Mouse (Mus musculus) stomach, embryonic 14.5 days (tissue): ENCODE data around the gene Lcat. TPM values are rescaled to one million over a fixed set of nuclear protein-coding genes. Genes with fewer than 3 reads are reported as not detected.

Experiments used
- ATAC-seq: fragments of 200-750 bp; cut with Nextera tagmentation; 2 replicates; pipeline ENCODE4 v1.8.0; 2017; ENCODE audit warnings: low read depth, moderate TSS enrichment; ENCODE audit not compliant: insufficient number of reproducible peaks, insufficient read depth, low FRiP score
- H3K27ac ChIP-seq: fragments of 300-500 bp; sonication (generic); 2 replicates; pipeline ENCODE4 v1.5.1; 2014; ENCODE audit warnings: mild to moderate bottlenecking, low read length, moderate library complexity, mixed read lengths
- H3K27me3 ChIP-seq: fragments of 300-500 bp; sonication (generic); 2 replicates; pipeline ENCODE4 v1.6.1; 2014; ENCODE audit warnings: low read length, control low read depth, mixed read lengths; ENCODE audit not compliant: control insufficient read depth, insufficient read depth
- H3K36me3 ChIP-seq: fragments of 300-500 bp; sonication (generic); 2 replicates; pipeline ENCODE4 v1.6.1; 2014; ENCODE audit warnings: mild to moderate bottlenecking, control low read depth, low read length, moderate library complexity, mixed read lengths; ENCODE audit not compliant: control insufficient read depth, insufficient read depth
- H3K4me1 ChIP-seq: fragments of 300-500 bp; sonication (generic); 2 replicates; pipeline ENCODE4 v1.6.1; 2014; ENCODE audit warnings: low read length, control low read depth, mixed read lengths; ENCODE audit not compliant: control insufficient read depth, insufficient read depth
- H3K4me2 ChIP-seq: fragments of 300-500 bp; sonication (generic); replicated peaks from 2 replicates; pipeline ENCODE4 v1.6.1; 2014; ENCODE audit warnings: low read depth, low read length, control low read depth
- H3K4me3 ChIP-seq: fragments of 300-500 bp; sonication (generic); 2 replicates; pipeline ENCODE4 v1.5.1; 2014; ENCODE audit warnings: low read depth, low read length, control low read depth
- H3K9ac ChIP-seq: fragments of 300-500 bp; sonication (generic); replicated peaks from 2 replicates; pipeline ENCODE4 v1.6.1; 2014; ENCODE audit warnings: low read depth, mild to moderate bottlenecking, control low read depth, low read length, moderate library complexity, mixed read lengths
- H3K9me3 ChIP-seq: fragments of 300-500 bp; sonication (generic); 2 replicates; pipeline ENCODE4 v1.6.1; 2016; ENCODE audit warnings: low read depth, low read length, control low read depth; ENCODE audit not compliant: control insufficient read depth
- WGBS: fragments of 180-500 bp; shearing (Covaris S2); extraction: QIAGEN DNeasy Blood & Tissue Kit; methylation state at CpG from one replicate; pipeline ENCODE4 v1.1.7; 2014; 5-methylcytosine and 5-hydroxymethylcytosine counted together
- polyA plus RNA-seq: library from polyadenylated mRNA; unstranded; fragments of >200 nt; fragmentation: Nextera tagmentation; extraction: Ambion mirVana; gene quantifications from 2 replicates; pipeline ENCODE4 v1.2.1, GENCODE M21; 2014

The Lcat gene
- polyA plus RNA-seq, 1 experiment from 2014 or later, result 2.1 TPM

DNA sequence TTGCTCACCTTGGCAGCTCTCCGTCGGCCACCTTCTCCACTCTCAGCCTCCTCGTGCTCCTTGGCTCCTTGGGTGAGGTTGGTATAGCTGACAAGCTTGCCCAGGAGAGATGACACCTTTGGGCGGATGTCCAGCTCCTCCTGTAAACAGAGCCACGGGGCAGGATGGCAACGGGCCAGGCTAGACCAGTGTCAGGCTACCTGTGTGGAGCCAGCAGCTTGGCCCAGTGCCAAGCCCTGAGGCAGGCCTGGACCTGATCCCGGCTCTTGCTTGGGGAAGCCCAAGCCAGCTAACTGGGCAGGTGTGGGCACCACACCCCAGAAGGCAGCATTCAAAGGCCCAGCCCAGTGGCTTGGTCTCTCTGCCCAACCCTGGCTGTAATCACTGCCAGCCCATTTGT, 16.2 kb upstream of the Lcat start:
- WGBS, result 68% methylated on average over 7 of the region's 7 CpGs
- Histone ChIP-seq H3K27me3 (no peaks in the 10 kb centered on the region), H3K36me3 (peaks cover 21% of the 10 kb centered on the region), H3K4me1 (peaks cover 7% of the 10 kb centered on the region), H3K9ac (no peak overlapping the region), H3K27ac (no peak overlapping the region), H3K4me3 (no peak overlapping the region), H3K9me3 (no peaks in the 10 kb centered on the region), H3K4me2 (no peak overlapping the region)
- ATAC-seq, result peak; percentile 49; the same call in 1 of the 2 replicates

GRCm38 (mm10) chr8:105957813-105958212, 14.6 kb upstream of the Lcat start:
- Histone ChIP-seq H3K27me3 (no peaks in the 10 kb centered on the region), H3K27ac (no peak overlapping the region), H3K36me3 (peaks cover 34% of the 10 kb centered on the region), H3K4me2 (no peak overlapping the region), H3K9me3 (no peaks in the 10 kb centered on the region), H3K9ac (no peak overlapping the region), H3K4me1 (no peaks in the 10 kb centered on the region), H3K4me3 (no peak overlapping the region)
- ATAC-seq, result no peak
- 61% methylated on average over 3 of the region's 4 CpGs for WGBS

DNA sequence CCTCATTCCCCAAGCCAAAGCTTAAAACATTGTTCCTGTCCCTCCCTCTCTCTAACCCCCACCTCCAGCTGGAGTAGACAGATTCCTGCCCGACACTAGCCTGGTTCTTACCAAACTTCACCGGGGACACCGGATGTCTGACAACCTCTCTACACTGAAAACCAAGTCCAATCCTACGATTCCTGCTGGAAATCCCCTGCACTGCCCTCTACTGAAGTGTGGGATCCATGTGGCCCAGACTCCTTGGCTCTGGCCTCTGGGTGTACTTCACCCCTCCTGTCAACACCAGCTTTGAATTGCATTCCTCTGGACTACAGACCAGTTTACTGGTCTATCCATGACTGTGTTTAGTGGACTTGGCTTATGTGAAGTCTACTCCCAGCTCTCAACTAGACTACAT, 13.4 kb upstream of the Lcat start:
- H3K36me3 ChIP-seq, result peaks cover 43% of the 10 kb centered on the region
- no peak overlapping the region for H3K4me2 ChIP-seq
- no peak overlapping the region for H3K4me3 ChIP-seq
- no peak for ATAC-seq
- H3K9ac ChIP-seq, result no peak overlapping the region
- H3K27me3 ChIP-seq, result no peaks in the 10 kb centered on the region
- no peak overlapping the region for H3K27ac ChIP-seq
- no peaks in the 10 kb centered on the region for H3K9me3 ChIP-seq
- no peaks in the 10 kb centered on the region for H3K4me1 ChIP-seq
- 88% methylated on average over 4 of the region's 4 CpGs for WGBS

DNA sequence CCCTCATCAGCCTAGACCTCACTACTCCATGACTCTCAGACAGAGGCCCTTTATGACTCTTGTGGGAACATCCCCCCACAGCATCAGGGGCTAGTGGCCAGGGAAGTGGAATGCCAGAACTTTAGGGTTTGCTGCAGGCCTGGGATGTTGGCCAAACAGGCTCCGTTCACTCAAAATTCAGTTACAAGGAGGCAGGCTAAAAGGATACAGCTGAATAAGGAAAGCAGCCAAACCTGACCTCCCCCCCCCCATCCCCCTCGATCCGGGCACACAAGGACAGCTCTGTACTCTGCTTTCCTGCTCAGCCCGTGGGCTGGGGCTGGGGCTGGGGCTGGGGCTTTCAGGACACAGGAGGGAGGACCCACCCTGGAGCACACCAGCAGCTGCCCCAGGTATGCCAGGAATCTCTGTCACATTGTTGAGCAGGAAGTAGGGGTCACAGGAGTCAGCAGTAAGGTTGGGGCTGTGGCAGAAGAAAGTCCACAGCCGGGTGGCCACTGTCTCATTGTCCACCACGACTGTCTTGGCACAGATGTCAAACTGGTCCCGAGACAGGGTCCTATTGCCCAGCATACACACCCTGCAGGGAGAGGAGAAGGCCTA, 8.0 kb upstream of the Lcat start:
- ATAC-seq, result no peak; the same call in 1 of the 2 replicates
- H3K4me1 ChIP-seq, result no peaks in the 10 kb centered on the region
- H3K9ac ChIP-seq, result no peak overlapping the region
- WGBS, result 41% methylated on average over 7 of the region's 7 CpGs
- H3K4me2 ChIP-seq, result no peak overlapping the region
- H3K36me3 ChIP-seq, result peaks cover 80% of the 10 kb centered on the region
- H3K27me3 ChIP-seq, result no peaks in the 10 kb centered on the region
- H3K4me3 ChIP-seq, result no peak overlapping the region
- peak overlapping the region; percentile 39; the same call in 1 of the 2 replicates for H3K27ac ChIP-seq
- H3K9me3 ChIP-seq, result no peaks in the 10 kb centered on the region

DNA sequence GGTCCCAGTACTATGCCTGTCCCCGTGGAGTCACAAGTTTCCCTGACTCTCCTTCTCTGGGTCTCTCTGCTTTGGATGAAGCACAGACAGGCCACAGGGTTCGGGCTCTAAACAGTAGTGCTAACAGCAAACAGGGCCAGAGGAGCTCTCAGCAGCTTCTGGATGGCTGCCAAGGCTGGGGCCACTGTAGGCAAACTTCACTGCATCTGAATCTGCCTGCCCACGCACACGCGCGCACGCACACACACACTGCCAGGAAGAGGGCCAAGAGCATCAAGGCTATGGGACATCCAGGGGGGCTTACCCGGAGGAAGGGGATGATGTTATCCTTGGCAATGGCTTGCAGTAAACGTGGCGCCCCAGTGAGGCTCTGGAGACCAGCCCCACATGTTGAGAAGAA, 6.2 kb upstream of the Lcat start:
- Histone ChIP-seq H3K9me3 (no peaks in the 10 kb centered on the region), H3K27me3 (no peaks in the 10 kb centered on the region), H3K4me2 (no peak overlapping the region), H3K4me3 (no peak overlapping the region), H3K4me1 (no peaks in the 10 kb centered on the region), H3K36me3 (peaks cover 84% of the 10 kb centered on the region), H3K27ac (no peak overlapping the region), H3K9ac (no peak overlapping the region)
- peak; percentile 38; the same call in 1 of the 2 replicates for ATAC-seq
- WGBS, result 57% methylated on average over 10 of the region's 10 CpGs

GRCm38 (mm10) chr8:105942542-105942941, 640 bp downstream of the Lcat start:
- H3K27me3 ChIP-seq, result no peaks in the 10 kb centered on the region
- no peak overlapping the region for H3K4me3 ChIP-seq
- H3K36me3 ChIP-seq, result peaks cover 46% of the 10 kb centered on the region
- H3K9me3 ChIP-seq, result no peaks in the 10 kb centered on the region
- 80% methylated on average over 5 of the region's 5 CpGs for WGBS
- no peak overlapping the region for H3K4me2 ChIP-seq
- H3K27ac ChIP-seq, result no peak overlapping the region
- no peaks in the 10 kb centered on the region for H3K4me1 ChIP-seq
- ATAC-seq, result no peak
- H3K9ac ChIP-seq, result no peak overlapping the region

- Histone ChIP-seq H3K36me3 (peaks cover 41% of the 10 kb centered on the region), H3K4me1 (no peaks in the 10 kb centered on the region), H3K4me2 (no peak overlapping the region), H3K9ac (no peak overlapping the region), H3K27ac (no peak overlapping the region), H3K9me3 (no peaks in the 10 kb centered on the region), H3K27me3 (no peaks in the 10 kb centered on the region), H3K4me3 (no peak overlapping the region)
- no peak for ATAC-seq
- 94% methylated on average over 11 of the region's 11 CpGs for WGBS
These were observed 1.2 kb downstream of the Lcat start for GRCm38 (mm10) chr8:105942026-105942425.

DNA sequence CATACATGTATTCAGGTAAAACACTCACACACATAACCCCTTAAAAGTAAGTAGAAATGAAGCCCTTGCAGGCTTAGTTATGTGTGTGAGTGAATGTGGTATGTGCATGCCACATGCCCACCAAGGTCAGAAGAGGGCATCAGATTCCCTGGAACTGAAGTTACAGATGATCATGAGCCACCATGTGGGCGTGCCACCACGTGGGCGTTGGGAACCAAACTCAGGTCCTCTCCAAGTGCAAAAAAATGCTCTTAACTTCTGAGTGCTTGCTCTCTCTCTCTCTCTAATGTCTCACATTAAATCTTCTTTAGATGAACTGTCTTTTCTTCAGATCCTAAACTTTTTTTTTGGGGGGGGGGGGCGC, 4.9 kb downstream of the Lcat start, which contains the start of gene Psmb10:
Gene Psmb10, minus strand, starts transcription at position 139 of the 364 bp plus-strand sequence.
- Histone ChIP-seq H3K27ac (peak within 1 kb of the TSS; percentile 70), H3K4me1 (no peaks in the 10 kb centered on the region), H3K27me3 (no peaks in the 10 kb centered on the region), H3K9me3 (no peaks in the 10 kb centered on the region), H3K4me3 (peak within 1 kb of the TSS; percentile 65), H3K4me2 (peak within 1 kb of the TSS; percentile 97), H3K36me3 (peaks cover 7% of the 10 kb centered on the region), H3K9ac (peak within 1 kb of the TSS; percentile 43)
- no peak for ATAC-seq
- WGBS, result 21% methylated on average over 4 of the region's 4 CpGs
